Mouse (Mus musculus): Measurements from ENCODE around the gene Col26a1. TPM values are rescaled to one million over a fixed set of nuclear protein-coding genes. Genes with fewer than 3 reads are reported as not detected.

The Col26a1 gene
- total RNA-seq, 2 experiments from 2014 or later, result not detected

DNA sequence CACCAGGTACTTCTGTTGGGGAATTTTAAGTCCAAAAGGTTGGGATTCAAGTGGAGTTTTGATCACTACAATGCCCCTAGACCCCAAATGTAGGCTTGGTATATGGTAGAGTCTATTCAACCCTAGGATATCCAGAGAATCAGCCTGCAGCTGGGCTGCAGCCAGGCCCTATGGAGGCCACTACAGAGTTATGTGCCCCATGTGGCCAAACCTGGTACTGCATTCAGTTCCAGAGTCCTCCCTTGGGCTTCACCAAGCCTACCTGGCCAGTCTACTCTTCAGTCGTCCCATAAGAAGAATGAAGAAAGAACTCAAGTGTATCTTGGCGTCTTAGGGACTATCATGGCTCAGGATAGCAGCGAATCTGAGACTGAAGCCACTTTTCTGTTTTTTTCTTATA lies 179.3 kb downstream of the Col26a1 start:
- ATAC-seq (replicated peaks; ENCODE audit: low FRiP score, poor library complexity, severe bottlenecking), result peak; percentile 74; the same call in 1 of the 2 replicates

- ATAC-seq (replicated peaks; ENCODE audit: low FRiP score, poor library complexity, severe bottlenecking), result no peak
Observed at GRCm38 (mm10) chr5:136702159-136702725, 180.8 kb downstream of the Col26a1 start.

DNA sequence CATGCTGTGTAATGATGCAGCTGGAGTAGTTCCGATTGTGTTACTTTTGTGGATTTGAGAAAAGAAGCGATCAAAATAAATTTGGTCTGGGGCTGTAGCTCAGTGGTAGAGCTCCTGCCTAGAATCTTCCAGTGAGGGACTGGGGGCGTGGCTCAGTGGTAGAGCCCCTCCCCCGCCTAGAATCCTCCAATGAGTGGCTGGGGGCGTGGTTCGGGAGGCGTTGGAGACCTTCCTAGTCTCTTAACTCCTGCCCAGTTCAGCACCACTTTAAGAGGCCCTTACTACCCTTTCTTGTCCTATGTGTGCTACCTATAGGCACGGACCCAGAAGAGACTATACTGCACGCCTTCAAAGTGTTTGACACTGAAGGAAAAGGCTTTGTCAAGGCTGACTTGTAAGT lies 185.4 kb downstream of the Col26a1 start:
- ATAC-seq (replicated peaks; ENCODE audit: low FRiP score, poor library complexity, severe bottlenecking), result no peak

DNA sequence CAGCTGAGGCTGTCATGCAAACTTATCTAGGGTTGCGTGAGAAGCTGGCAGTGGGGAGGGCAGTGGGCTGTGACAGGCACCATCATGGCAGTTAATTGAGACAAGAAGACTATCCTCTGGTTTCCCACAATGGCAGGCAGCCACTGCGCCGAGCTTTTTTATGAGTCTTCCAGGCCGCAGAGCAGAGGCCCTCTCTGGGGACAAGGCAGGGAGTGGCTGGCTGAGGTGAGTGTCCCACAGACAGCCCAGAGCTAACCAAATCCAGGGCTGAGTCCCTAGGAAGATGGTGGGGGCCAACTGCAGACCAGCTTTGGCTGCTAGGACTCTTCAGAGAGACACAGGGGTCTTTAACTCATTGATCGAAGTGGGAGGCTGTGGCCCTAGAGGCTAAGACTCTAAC lies 186.5 kb downstream of the Col26a1 start:
- ATAC-seq (replicated peaks; ENCODE audit: low FRiP score, poor library complexity, severe bottlenecking), result no peak

DNA sequence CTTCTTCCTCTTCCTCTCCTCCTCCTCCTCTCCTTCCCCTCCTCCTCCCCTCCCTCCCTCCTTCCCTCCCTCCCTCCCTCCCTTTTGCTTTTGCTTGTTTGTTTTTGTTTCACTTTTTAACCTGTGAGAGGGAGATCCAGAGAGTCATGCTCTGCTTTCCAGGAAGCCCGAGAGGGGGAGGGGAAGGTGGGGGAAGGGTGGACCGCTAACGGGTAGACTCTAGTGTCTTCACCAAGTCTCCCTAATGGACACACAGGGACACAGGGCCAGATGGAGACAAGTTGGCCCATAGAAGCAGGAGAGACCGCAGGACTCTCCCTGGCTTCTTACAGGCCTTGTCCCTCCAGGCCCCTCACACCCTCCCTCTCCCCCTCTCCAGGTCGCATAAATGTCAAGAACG lies 188.0 kb downstream of the Col26a1 start:
- ATAC-seq (replicated peaks; ENCODE audit: low FRiP score, poor library complexity, severe bottlenecking), result no peak

DNA sequence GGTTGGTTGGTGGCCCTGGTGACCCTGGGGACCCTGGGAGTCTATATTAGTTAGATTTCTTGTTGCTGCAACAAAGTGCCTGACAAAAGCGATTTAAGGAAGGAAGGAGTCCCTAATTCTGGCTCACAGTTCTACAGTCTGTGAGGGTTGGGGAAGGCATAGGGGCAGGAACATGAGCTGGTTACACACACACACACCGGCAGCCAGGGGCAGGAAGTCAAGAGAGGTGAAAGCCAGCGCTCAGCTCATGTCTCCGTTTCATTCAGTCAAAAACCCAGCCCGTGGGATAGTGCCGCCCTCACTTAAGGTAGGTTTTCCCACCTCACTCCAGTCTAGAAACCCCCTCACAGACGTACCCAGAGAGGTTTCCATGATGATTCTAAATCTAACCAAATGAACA lies 189.6 kb downstream of the Col26a1 start:
- no peak for ATAC-seq (replicated peaks; ENCODE audit: low FRiP score, poor library complexity, severe bottlenecking)

DNA sequence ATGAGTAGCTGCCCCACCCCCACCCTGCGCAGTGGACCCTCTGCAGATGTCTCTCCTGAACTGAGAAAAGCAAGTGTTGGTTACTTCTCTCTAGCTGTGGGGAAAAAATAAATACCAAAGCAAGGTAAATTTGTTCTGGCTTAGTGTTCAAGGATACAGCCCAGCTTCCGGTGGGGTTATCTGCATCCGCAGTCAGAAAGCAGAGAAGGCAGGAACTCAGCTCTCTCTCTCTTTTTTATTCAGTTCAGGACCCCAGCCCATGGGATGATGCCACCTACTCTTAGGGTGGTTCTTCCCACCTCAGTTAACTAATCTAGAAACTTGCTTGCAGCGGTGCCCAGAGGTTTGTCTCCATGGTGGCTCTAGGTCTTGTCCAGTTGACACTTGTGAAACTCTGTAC lies 190.2 kb downstream of the Col26a1 start, which contains the start of gene Myl10:
Gene Myl10 (plus strand): TSS at position 363 of the 400 bp plus-strand sequence.
- no peak for ATAC-seq (replicated peaks; ENCODE audit: low FRiP score, poor library complexity, severe bottlenecking)

Other genes with a start within 250 kb of the Col26a1 start
- not detected in 2 replicates for gene Myl10, start 190.1 kb downstream of the Col26a1 start, total RNA-seq (2015; ENCODE audit: low replicate concordance)
- gene Myl10, start 190.1 kb downstream of the Col26a1 start, total RNA-seq (2017; ENCODE audit: low replicate concordance), result not detected in 2 replicates
- gene Ift22, start 24.9 kb upstream of the Col26a1 start, total RNA-seq (2015; ENCODE audit: low replicate concordance), result 1.7 and 4.8 TPM in 2 replicates
- gene Ift22, start 24.9 kb upstream of the Col26a1 start, total RNA-seq (2017; ENCODE audit: low replicate concordance), result 0.28 and 1.3 TPM in 2 replicates
- gene Fis1, start 70.1 kb upstream of the Col26a1 start, total RNA-seq (2015; ENCODE audit: low replicate concordance), result 160 and 175 TPM in 2 replicates
- gene Fis1, start 70.1 kb upstream of the Col26a1 start, total RNA-seq (2017; ENCODE audit: low replicate concordance), result 65.3 and 70.5 TPM in 2 replicates
- gene Cldn15, start 83.4 kb upstream of the Col26a1 start, total RNA-seq (2015; ENCODE audit: low replicate concordance), result 5.8 and 14.0 TPM in 2 replicates
- 11.0 and 19.1 TPM in 2 replicates for gene Cldn15, start 83.4 kb upstream of the Col26a1 start, total RNA-seq (2017; ENCODE audit: low replicate concordance)
- gene Plod3, start 103.8 kb upstream of the Col26a1 start, total RNA-seq (2015; ENCODE audit: low replicate concordance), result 19.2 and 23.0 TPM in 2 replicates
- gene Plod3, start 103.8 kb upstream of the Col26a1 start, total RNA-seq (2017; ENCODE audit: low replicate concordance), result 20.6 and 36.1 TPM in 2 replicates
- gene Znhit1, start 104.8 kb upstream of the Col26a1 start, total RNA-seq (2015; ENCODE audit: low replicate concordance), result 24.4 and 32.2 TPM in 2 replicates
- 15.8 and 17.7 TPM in 2 replicates for gene Znhit1, start 104.8 kb upstream of the Col26a1 start, total RNA-seq (2017; ENCODE audit: low replicate concordance)
- gene Vgf, start 143.2 kb upstream of the Col26a1 start, total RNA-seq (2015; ENCODE audit: low replicate concordance), result not detected in 2 replicates
- gene Vgf, start 143.2 kb upstream of the Col26a1 start, total RNA-seq (2017; ENCODE audit: low replicate concordance), result not detected in 2 replicates
- 2.3 and 3.5 TPM in 2 replicates for gene Ap1s1, start 162.9 kb upstream of the Col26a1 start, total RNA-seq (2015; ENCODE audit: low replicate concordance)
- 5.2 and 10.3 TPM in 2 replicates for gene Ap1s1, start 162.9 kb upstream of the Col26a1 start, total RNA-seq (2017; ENCODE audit: low replicate concordance)
- gene Serpine1, start 189.1 kb upstream of the Col26a1 start, total RNA-seq (2015; ENCODE audit: low replicate concordance), result 0.21 TPM in 1 of 2 replicates, not detected in the other
- 0.84 TPM in 1 of 2 replicates, not detected in the other for gene Serpine1, start 189.1 kb upstream of the Col26a1 start, total RNA-seq (2017; ENCODE audit: low replicate concordance)
- 128 and 178 TPM in 2 replicates for gene Trim56, start 233.0 kb upstream of the Col26a1 start, total RNA-seq (2015; ENCODE audit: low replicate concordance)
- gene Trim56, start 233.0 kb upstream of the Col26a1 start, total RNA-seq (2017; ENCODE audit: low replicate concordance), result 253 and 303 TPM in 2 replicates